Mouse (Mus musculus) common myeloid progenitor, adult 5-6 weeks (primary cell): Measurements from ENCODE around the gene Nup88. TPM values are rescaled to one million over a fixed set of nuclear protein-coding genes. Genes with fewer than 3 reads are reported as not detected.
"Not testable (repeated sequence)": the region's sequence is repeated elsewhere in the genome, so short reads cannot be mapped to it uniquely, and the experiment has no call there.

Experiments
- ATAC-seq: replicated peaks from 2 replicates; pipeline ENCODE4 v1.8.0; 2016; ENCODE audit warnings: low read depth, mild to moderate bottlenecking, moderate TSS enrichment, inconsistent platforms; ENCODE audit not compliant: poor library complexity, severe bottlenecking
- total RNA-seq: library from RNA; stranded (forward); fragments of 200-1000, 187-1606 nt; gene quantifications from 2 replicates; pipeline ENCODE4 v1.2.3, GENCODE M21; 2017

Nup88 gene
- total RNA-seq, 1 experiment from 2014 or later: 213 TPM

DNA sequence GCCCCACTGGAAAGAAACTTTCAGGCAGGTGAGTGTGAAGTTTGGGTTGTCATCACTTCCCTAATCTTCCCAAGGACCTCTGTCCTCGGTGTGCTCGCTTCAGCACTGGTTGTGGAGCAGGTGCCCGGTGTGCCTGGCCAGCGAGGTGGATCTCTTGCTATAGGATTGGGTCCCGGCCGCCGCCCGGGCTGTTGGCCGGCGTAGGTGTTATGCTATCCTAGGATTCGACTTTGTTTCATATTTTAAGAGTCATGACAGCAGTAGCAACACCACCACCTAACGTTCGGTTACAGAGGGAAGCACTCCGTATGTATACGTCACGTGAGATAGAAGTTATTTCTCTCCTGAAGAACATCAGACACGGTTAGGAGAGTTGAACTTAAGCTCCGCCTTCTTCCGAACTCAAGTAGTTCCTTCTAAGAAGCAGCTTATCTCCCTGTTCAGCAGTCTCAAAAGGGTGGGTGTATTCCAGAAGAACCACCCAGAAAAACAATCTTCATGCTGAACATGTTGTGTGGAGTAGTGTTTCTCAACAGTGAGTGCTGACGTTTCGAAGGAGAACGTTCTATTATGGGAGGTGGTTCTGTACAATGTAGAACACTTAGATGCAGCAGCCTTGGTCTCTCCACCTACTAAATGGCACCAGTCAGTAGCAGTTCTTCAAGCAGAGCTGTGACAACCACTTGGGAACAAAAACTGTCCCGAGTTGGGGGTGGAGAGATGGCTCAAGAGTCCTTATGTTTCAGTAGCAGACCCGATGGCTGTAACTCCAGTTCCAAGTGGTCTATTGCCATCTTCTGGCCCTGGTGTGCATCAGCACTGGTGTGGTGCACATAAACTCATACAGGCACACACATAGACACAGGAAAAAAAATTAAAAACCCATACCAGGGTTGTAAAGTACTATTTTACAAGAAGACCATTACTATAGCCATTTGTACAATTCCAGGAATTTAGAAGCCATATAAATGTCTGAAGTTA, 1.1 kb upstream of the Nup88 start:
- peak; percentile 60 for ATAC-seq

DNA sequence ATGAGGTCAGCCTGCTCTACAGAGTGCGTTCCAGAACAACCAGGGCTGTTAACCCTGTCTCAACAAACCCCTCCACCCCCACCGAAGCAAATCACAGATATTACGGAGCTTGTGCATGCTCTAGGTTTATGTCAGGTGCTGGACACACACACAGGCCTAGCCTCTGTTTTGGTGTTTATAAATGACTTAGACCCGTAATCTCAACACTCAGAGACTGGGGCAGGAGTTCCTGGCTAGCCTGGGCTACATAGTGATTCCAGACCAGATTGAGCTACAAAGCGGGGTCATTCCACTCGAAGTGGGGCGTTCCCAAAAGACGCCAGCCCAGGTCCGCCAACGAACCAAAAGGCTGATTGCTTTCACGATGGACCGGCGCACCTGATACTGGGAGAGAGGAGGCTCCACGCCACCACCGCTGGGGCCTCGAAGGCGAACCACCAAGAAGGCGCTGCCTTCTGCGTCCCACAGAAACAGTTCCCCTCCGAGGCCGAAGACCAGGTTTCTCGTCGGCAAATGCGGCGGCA, 440 bp downstream of the Nup88 start:
- peak; percentile 11 for ATAC-seq

DNA sequence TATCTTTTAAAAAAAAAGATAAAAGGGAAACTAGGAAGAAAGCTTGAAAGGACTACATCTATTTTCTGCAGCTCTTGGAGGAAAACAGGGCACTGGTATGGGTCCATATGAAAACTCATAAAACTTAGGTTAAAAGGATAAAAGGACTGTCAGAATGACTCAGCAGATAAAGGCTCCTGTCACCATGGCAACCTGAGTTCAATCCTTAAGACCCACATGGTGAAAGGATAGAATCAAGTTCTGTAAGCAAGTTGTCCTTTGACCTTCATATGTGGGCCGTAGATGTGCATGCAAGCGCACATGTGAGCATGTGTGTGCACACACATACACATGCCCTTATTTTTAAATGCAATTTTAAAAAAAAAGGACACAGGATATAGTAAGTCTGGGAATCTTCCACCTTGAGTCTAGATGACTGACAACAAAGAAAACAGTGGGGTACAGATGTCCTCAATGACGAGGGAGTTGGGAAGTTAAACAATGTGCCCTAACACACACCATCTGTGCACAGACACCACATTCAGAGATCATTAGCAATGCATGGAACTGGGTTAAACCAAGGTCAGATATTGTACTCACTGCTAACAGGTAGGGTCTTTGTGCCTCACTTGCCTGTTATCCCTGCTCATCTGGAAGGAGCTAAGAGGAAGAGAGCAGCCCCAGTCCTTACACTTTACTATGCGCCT, 5.4 kb downstream of the Nup88 start:
- ATAC-seq: no peak

DNA sequence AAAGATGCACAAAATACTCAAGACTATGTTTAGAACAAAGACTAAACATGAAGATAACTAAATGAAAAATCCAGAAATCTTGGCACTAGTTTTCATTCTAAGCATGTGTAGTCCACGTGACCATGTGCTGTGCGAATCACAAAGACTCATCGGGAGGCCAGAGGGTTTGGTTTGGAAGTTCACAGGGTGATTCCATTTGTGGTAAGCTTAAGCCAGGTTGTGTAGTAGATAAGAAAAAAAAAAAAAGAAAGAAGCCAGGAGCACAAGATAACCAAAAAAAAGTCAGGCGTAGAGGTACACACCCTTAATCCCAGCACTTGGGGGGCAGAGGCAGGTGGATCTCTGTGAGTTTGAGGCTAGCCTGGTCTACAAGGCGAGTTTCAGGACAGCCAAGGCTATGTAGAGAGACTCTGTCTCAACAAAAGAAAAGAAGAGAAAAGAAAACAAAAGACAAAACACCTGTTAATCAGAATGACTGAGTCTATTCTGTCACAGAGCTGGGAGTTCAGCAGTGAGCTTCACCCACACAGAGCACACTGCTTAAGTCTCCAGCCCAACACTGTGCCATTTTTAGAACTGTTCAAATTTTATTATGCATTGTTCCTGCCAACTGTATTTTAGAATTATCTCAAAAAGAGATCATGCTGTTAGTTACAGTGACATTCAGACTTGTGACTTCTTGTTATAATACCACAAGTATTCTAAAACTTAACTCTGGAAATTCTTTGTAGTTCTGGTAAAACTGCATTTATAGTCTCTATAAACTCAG, 8.8 kb downstream of the Nup88 start:
- ATAC-seq: no peak

DNA sequence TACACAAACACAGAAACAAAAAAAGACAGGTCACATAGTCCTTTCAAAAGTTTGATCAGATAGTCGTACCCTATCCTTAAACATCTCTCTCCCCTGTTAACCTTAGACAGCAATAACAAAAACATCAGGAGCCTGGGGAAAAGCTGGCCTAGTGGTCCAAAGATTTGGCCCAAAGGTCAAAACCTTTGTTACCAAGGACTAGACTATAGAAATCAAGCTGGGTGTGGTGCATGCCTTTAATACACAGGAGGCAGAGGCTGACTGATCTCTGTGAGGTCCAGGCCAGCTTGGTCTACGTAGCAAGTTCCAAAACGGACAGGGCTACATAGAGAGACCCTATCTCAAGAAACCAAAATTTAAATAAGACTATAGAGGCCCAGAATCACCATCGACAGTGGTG, 15.1 kb downstream of the Nup88 start:
- ATAC-seq: no peak

DNA sequence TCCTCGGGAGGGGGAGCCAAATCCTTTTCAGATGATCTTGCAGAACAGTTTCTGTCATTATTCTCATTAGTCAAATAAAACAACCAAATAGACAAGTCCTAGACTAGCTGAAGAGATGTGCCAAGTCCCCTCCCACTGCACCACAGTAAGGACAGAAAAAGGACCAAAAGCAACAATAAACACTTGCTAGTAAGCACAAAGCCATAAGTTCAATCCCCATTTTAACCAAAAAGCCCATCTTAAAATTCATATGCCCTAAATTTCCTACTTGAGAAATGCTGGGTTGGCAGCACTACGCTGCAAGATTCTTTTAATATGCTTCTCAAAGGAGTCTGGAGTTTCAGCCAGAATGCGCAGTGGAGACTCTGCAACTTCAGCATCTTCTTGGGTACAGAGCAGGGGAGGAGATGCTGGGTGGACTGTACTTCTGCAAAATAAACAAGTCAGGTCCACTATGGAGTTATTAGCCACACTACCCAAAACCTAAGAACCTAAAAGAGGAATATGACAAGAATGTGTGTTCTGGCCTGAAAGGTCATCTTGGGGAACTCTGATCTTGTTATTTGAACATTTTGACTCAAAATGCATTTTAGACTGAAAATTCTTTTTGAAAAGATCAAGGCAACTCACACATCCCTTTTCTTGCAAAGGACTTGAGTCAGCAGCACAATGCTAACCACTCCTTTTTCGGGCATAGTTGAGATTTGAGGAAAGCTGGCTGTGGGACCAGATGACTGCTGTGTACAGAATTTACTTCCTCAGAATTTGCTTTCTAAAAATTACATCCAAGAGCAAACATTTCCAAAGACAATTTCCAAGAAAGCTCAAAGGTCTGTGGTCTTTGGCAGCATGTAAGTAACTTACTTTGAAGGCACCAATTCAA, 24.6 kb downstream of the Nup88 start:
- no peak for ATAC-seq

DNA sequence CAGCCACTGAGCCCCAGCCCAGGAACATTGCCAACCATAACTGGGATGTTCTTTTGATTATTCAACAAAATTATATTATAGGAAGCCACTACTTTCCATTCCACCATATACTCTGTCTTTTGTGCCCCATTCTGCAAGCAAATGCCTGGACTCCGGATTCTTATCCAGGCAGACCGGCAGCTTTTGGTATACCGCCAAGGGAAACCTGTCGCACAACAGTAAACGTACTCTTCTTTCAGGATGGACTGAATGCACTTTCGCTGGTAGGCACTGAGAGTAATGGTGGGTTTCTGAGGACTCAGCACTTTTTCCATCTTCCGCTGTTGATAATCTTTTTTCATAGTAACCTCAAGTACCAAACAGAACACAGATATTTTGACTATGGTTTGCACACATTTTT, 26.1 kb downstream of the Nup88 start:
- ATAC-seq: no peak

DNA sequence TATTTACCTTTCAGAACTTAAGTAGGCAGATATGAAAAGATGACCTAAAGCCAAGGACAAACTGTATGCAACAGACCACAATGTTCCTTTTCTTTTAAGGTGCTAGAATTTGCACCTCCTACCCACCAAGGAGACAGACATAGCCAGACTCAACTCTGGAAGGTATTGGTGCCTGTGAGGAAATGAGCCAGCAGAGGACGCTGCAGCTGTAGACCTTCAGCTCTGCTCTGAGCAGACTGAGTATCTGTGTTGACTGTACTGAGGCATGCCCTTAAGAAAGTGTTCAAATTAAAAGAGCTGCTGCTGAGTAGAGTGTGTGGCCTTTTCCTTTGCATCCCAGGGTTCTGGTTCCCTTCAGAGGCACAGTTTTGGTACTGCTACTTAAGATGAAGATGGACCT, 27.2 kb downstream of the Nup88 start:
- ATAC-seq: no peak

DNA sequence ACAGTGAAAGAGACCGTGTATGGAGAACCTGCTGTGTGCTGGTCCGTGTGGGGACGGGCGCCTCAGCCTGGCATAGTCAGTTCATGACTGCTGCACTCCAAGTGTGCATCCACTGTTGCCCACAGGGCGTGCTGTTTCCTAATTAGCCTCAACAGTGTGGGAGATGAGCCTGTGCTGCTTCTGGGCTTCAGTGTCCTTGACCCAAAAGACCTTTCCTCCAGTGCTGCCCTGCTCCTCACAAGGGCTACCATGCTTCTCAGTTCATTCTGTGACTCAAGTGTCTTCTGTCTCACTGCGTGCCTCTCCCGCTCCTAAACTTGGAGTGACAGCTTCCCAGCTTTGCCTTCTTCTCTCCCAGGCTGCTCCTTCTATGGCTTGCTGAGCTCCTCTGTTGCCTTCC, 34.5 kb downstream of the Nup88 start:
- ATAC-seq: no peak

DNA sequence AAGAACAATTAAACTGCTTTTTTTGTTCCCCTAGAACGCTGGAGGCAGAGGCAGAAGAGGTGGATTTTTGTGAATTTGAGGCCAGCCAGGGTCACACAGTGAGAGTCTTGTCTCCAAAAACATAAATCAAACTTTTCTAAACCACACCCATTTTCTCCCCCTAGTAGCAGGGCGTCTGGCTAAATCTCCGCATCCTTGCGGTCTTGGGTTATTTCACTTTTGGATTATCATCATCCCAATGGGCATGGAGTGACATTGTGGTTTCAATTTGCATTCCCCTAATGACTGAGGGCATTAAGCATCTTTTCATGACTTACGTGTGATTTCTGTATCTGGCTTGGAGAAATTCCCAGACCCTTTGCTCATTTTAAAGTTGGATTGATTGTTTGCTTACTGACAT, 38.3 kb downstream of the Nup88 start:
- no peak for ATAC-seq

DNA sequence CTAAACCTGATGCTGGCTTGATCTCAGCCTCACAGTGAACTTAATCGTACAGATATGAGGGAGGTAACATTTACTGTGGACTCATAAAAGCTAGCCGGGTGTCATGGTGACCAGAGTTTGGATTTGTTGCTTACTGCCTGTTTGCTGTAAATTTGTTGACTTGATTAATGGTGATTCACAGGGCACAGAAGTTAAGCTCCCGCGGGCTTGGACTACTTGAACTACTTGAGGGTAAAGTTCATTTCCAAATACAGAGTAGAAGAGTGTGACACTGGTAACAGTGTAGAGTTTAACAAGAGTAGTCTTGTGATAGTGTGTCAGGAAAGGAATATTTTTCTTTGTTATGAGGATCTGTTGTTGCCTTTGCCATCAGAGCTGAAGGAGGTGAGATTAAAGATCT, 50.2 kb downstream of the Nup88 start:
- ATAC-seq: no peak

DNA sequence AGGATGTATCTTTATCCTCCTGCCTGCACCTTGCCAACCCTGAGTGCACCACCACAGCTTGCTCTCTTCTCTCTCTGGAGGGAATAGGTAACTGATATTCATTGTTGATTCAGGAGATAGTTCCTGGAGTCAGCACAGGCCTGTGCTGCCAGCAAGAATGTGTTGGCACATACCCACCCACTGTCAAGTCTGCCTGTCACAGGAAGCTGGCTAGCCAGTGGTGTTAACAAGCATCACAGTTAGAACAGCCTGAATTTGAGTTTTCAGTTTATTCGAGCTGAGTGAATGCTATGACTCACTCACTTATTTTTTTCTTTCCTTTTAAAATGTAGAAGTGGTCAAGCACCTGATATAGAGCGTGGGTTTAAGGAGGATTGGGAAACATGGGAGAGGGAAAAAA, 51.9 kb downstream of the Nup88 start:
- no peak for ATAC-seq

DNA sequence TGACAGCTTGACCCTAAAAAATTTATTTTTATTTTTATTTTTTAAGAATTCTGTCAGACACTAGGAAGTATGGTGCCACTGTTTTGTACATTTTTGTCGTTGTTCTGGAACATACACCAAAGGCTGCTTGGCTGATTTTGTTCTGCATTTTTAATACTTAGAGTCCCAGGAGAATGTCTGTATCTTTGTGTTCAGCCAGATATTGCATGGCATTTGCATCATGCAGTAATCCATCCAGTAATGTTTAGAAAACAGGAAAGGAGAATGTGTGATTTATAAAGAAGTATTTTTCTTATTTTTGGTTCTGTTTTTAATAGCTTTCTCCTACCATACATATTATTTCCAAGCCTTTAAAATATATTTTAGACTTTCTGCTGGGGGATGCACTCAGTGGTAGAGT, 57.9 kb downstream of the Nup88 start:
- no peak for ATAC-seq

DNA sequence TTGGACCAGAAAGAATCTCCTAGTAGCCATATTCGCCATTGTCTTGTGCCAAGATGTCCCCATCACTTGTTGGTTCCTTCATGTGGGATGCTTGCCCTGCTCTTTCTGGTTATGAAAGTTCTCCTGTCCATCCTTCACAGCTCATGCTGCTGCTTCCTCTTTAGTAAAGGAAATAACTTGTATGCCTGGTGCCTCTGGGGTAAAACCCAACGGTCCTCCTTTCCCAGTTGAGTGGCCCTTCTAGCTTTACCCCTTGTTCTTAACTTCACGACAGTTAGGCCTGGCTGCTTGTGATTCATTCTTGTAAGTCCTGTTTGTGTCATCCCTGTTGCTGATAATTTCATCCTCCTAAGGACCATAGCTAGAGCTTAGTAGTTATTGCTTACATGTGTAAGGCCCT, 58.5 kb downstream of the Nup88 start:
- ATAC-seq: no peak

DNA sequence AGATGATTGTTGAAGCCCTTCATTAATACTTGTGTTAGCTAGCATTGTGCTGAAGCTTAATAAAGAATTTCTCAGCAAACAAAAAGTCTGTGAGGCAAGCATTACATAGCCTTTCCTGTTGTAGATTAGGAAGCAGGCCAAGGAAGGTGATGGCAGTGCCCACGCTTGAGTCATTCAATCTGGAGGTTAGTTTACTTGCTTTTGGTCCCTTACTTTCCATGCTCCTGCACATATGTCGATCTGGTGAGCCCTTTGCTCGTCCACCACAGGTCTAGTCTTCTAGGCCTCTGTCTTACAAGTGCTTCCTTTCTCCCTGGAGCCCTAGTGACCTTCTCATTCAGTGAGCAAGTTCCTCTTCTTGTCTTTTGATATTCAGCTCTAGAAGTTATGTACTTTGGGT, 63.1 kb downstream of the Nup88 start:
- ATAC-seq: no peak

DNA sequence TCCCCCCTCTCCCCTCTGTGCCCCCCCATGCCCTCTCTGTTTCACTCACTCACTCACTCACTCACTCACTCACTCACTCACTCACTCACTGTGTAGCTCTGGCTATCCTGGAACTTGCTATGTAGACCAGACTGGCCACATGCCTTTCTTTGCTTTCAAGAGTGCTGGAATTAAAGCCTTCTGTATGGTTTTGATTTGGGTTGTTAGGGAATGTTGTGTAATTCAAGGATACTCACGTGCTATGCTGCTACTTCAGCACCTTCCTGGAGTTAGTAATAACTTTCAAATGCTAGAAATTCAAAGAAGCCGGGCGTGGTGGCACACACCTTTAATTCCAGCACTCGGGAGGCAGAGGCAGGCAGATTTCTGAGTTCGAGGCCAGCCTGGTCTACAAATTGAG, 71.6 kb downstream of the Nup88 start:
- ATAC-seq: not testable (repeated sequence)

DNA sequence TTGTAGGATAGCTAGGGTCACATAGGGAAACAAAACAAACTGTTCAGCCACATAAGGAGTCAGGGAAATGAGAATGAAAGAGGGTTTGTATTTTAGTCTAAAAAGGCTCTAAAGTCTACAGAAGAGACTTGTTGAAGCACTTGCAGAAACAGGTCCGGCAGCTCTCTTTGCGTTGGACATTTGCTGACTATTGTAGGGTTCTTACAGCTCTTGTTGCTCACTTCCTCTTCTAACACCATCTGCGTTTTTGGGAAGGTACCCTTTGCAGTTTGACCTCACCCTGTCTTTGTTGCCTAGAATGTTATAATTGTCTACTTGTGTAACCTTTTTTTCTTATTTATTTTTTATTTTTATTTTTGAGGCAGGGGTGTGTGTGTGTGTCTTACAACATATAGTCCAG, 72.1 kb downstream of the Nup88 start:
- ATAC-seq: no peak; the same call in 1 of the 2 replicates
